Mouse (Mus musculus): ENCODE data around the gene Clec4d. TPM values are rescaled to one million over a fixed set of nuclear protein-coding genes. Genes with fewer than 3 reads are reported as not detected.
"Not testable (repeated sequence)": the region's sequence is repeated elsewhere in the genome, so short reads cannot be mapped to it uniquely, and the experiment has no call there.

Clec4d gene
- total RNA-seq, 2 experiments from 2014 or later, result 31.2 to 45.3 TPM

DNA sequence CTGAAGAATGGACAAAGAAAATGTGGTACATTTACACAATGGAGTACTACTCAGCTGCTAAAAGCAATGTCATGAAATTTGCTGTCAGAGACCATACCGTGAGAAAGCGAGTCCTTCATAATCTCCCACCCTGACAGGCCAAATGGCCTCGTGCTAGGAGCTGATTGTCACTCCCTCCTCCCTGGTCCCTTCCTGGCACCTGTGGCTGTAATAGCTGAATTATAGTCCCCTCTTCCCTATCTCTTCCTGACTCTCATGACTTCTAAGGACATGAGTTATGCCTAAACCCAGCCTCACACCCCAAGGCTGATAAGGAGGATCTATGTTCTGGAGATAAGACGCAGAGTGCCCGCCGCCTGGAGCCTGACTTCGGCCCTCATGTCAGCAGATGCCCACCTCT, 44.4 kb downstream of the Clec4d start:
- ATAC-seq (ENCODE audit: poor library complexity, severe bottlenecking), result not testable (repeated sequence)

DNA sequence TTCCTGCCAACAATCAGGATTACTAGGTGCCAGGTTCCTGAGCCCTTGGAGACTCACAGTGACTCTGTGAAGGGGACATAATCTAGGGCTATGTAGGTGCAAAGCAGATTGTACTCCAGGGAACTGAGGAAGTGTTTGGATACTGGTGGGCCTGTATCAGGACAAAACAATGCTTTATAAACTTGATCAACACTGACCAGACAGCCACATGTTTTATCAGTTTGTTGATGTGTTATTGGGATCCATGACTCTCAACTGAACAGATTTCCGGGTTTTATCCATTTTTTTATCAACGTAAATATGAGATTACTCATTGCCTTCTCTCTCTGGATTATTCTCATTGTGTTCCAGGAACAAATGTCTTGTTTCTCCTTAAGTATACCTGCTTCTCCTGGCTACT, 46.1 kb downstream of the Clec4d start, which contains the start of gene Vmn2r19:
Gene Vmn2r19, plus strand, starts transcription at position 301 of the 400 bp plus-strand sequence.
- ATAC-seq (ENCODE audit: poor library complexity, severe bottlenecking), result no peak

Other genes with a start within 250 kb of the Clec4d start
- 35.7 and 37.7 TPM in 2 replicates for gene Clec4b1, start 212.1 kb upstream of the Clec4d start, total RNA-seq (2015)
- gene Clec4b1, start 212.1 kb upstream of the Clec4d start, total RNA-seq (2017), result 26.7 and 30.1 TPM in 2 replicates
- gene Clec4a2, start 155.7 kb upstream of the Clec4d start, total RNA-seq (2015), result 336 and 371 TPM in 2 replicates
- gene Clec4a2, start 155.7 kb upstream of the Clec4d start, total RNA-seq (2017), result 258 and 267 TPM in 2 replicates
- 1.4 and 3.3 TPM in 2 replicates for gene Clec4b2, start 89.2 kb upstream of the Clec4d start, total RNA-seq (2015)
- gene Clec4b2, start 89.2 kb upstream of the Clec4d start, total RNA-seq (2017), result 1.7 and 3.3 TPM in 2 replicates
- 1.5 and 2.3 TPM in 2 replicates for gene Clec4n, start 32.3 kb upstream of the Clec4d start, total RNA-seq (2015)
- 2.4 and 2.5 TPM in 2 replicates for gene Clec4n, start 32.3 kb upstream of the Clec4d start, total RNA-seq (2017)
- gene Clec4e, start 27.8 kb downstream of the Clec4d start, total RNA-seq (2015), result 44.8 and 44.9 TPM in 2 replicates
- gene Clec4e, start 27.8 kb downstream of the Clec4d start, total RNA-seq (2017), result 43.8 TPM in 2 replicates
- not detected in 2 replicates for gene Vmn2r19, start 46.2 kb downstream of the Clec4d start, total RNA-seq (2015)
- not detected in 2 replicates for gene Vmn2r19, start 46.2 kb downstream of the Clec4d start, total RNA-seq (2017)
- gene Vmn2r20, start 156.0 kb downstream of the Clec4d start, total RNA-seq (2015), result not detected in 2 replicates
- gene Vmn2r20, start 156.0 kb downstream of the Clec4d start, total RNA-seq (2017), result not detected in 2 replicates

All from megakaryocyte, adult 5-6 weeks (primary cell).